Mouse (Mus musculus) left cerebral cortex, postnatal 36 days (tissue): ENCODE data around the gene Acbd3. TPM values are rescaled to one million over a fixed set of nuclear protein-coding genes. Genes with fewer than 3 reads are reported as not detected.
A peak's percentile ranks its signal among the peaks of the same experiment; 100 is the strongest.

ENCODE experiments used
- DNase-seq, 2 experiments: peaks; one replicate each; pipeline ENCODE4 v3.0.0; 2021 to 2022; ENCODE audit warnings: low spot score in 2 of 2, mixed read lengths in 1 of 2
- intact Hi-C: fragments of 180-260 bp; cut with DNase I; formaldehyde crosslinking; loops from one replicate; pipeline ENCODE4 v1.15.1; 2025
- total RNA-seq, 2 experiments: library from RNA; stranded (reverse); gene quantifications; 2 replicates each; pipeline ENCODE4 v1.2.3; 2021

Gene Acbd3
- total RNA-seq, result 10 to 100 TPM; 30.1 to 35.1 TPM

DNA sequence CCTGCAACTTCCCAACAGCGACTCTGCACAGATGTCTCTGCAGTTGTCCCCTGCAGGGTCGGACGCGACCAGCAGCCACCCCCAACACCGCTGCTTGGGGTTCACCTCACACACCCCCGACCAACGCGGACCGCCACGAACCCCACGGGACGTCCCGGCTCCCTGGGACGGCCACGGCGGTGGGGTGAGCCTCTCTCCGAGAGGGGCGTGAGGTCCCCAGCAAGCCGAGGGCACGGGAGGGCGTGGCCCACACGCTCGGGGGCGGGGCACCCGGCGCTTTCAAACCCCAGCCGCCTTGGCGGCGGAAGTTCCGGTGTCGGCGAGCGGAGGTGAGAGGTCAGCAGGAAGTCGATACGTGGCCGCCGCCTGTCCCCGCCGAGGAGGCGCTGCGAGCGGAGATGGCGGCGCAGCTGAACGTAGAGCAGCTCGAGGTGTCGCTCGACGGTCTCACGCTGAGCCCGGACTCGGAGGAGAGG lies at the start of gene Acbd3:
TSS of gene Acbd3 (plus strand) at position 340 of the 476 bp plus-strand sequence.
- intact Hi-C loops, result no loop called here
- DNase-seq, result peak; percentile 89 to 91

- intact Hi-C loops, result no loop called here
- no peak for DNase-seq
Observed at GRCm38 (mm10) chr1:180691284-180691683, 34.6 kb upstream of the Acbd3 start.

GRCm38 (mm10) chr1:180696626-180697352 lies 29.1 kb upstream of the Acbd3 start, which contains the start of gene Mixl1:
TSS of gene Mixl1 (minus strand) at chr1:180697034.
- DNase-seq, result no peak
- intact Hi-C loops, result no loop called here

GRCm38 (mm10) chr1:180698063-180698462 lies 27.8 kb upstream of the Acbd3 start:
- intact Hi-C loops, result no loop called here
- no peak for DNase-seq

DNA sequence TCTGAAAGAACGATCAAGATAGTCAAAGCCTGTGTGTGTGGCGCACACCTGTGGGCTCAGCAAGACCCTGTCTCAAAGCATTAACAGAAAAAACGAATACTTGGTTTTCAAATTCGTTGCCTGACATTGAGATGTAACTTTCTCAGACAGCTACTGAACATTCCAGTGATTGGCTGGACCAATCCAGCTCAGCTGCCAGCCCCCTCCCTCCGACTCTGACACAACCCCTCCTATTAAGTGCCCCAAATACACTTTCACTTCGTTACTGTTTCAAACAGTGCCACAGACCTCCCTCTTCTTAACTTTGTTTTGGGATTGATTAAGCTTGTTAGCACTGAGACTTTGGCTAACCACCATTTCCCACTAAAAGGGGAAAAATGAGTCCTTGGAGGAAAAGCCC lies 22.4 kb upstream of the Acbd3 start:
- DNase-seq, result no peak

DNA sequence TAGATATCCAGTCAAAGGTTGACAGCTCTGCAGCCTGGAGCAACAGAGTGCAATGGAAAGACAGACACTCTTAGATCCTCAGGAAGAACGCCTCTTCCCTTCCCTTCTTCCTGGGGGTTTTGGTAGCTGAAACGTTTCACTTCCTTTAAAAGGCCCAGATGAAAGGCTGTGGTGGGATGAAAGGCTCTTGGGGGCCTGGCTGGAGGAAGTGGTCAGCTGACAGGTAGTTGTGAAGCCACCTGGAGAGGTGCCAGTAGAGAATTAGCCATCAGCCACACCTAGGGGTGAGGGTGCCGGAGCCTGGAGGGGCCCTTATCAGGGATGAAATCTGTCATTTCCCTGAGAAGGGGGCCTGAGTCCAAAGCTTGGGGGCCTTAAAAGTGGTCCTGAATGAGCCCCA lies 18.5 kb upstream of the Acbd3 start:
- intact Hi-C loops, result no loop called here
- DNase-seq, result no peak

More for the DNA sequence above, 22.4 kb upstream of the Acbd3 start:
- intact Hi-C loops, result no loop called here

DNA sequence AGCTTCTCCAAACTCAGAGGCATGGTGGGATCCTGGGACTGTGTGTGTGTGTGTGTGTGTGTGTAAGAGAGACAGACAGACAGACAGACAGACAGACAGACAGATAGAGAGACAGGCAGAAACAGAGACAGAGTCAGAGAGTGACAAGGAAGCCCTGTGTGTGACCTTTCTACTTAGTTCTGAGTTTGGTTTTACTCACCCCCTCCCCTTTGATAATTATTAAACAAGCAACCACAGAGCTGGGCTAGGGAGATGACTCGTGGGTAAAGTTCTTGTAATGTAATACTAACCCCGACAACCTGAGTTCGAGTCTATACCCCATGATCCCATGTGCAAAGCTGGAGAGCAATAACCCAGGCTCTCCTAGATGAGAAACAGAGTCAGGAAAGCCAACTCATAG lies 18.0 kb upstream of the Acbd3 start:
- intact Hi-C loops, result no loop called here
- no peak for DNase-seq

- intact Hi-C loops, result no loop called here
- DNase-seq, result no peak
Observed at GRCm38 (mm10) chr1:180708935-180709776, 16.7 kb upstream of the Acbd3 start.

DNA sequence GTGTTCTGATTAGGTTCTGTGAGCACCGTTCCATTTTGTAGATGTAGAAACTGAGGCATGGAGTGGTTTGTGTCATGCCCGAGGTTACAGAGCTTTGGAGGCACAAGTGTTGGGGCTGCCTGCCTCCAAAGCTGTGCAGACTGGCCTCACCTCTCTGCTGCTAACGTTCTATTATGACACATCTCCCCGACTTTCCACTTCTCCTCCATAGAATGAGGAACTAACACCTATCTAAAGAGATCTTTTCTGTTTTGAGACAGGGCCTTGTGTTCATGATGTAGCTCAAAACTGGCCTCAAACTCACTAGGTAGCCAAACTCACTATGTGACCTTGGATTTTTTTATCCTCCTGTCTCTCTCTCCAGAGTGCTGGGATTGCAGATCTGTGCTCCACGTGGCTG lies 7.1 kb upstream of the Acbd3 start:
- DNase-seq, result no peak
- intact Hi-C loops, result no loop called here

DNA sequence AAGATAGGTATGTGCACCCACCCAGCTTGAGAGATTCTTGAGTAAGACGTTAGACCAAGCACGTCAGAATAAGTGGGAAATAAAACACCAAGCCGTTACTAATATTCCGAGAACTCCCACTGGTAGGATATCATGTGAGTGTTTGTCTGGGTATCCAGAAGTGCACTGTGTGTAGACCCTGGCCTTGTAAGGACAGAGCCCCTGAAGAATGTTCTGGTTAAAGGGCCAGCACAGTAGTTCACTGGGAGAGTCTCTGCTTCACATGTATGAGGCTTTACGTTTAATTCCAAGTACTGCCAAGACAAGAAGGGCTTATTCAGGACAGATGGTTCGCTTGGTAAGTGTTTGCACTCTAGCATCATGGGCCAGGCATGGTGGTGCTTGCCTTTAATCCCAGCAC lies 6.4 kb upstream of the Acbd3 start:
- no peak for DNase-seq
- intact Hi-C loops, result no loop called here

- peak; percentile 51 to 66 for DNase-seq
- intact Hi-C loops, result loop anchor here (1.0 kb wide), 1 partner anchor 44 kb away; no protein-coding TSS in a partner anchor
Observed at GRCm38 (mm10) chr1:180719951-180720689, 5.7 kb upstream of the Acbd3 start.

- intact Hi-C loops, result no loop called here
- DNase-seq, result no peak
Observed at GRCm38 (mm10) chr1:180722608-180723007, 3.2 kb upstream of the Acbd3 start.

DNA sequence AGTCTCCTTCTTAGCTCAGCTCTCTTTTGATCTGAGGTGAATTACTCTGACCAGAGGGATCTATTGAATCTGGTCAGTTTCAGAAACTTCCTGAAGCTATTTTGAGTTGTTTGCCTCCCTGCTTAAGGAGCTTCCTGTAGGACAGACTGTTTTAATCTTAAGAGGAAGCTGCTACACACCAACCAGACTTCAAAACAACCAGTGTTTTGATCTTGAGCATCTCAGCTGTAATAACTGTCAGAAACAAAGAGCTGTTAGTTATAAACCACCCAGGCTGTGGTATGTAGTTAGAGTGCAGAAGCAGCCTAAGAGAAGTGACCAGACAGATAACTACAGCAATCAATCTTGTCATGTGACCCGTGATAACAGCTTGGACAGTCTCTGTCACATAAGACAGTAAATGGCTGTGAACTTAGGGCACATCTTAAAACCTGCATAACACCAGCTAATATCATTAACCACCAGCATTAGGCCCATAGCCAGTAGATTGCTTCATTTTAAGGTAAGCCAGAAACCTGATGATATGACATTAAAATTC lies 2.1 kb upstream of the Acbd3 start:
- intact Hi-C loops, result no loop called here

GRCm38 (mm10) chr1:180726183-180726582 lies 340 bp downstream of the Acbd3 start:
- no peak for DNase-seq
- intact Hi-C loops, result no loop called here

More for the DNA sequence above, 2.1 kb upstream of the Acbd3 start:
- no peak for DNase-seq

DNA sequence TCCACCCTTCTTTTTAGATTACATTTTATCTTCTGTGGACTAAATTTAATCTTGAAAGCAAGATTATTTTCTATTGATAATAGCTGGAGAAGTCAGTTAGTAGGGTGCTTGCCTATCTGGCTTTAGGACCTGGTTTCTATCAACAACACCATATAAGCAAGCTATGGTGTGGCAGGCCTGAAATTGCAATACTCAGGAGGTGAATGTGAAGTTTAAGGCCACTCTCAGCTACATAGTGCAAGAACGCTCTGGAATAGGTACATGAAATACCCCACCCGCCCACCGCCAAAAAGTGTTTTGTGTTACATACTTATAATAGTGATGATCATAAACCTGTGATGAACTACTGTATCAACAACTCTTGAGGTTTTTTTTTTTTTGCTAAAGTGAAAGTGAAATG lies 3.4 kb downstream of the Acbd3 start:
- intact Hi-C loops, result no loop called here
- no peak for DNase-seq

DNA sequence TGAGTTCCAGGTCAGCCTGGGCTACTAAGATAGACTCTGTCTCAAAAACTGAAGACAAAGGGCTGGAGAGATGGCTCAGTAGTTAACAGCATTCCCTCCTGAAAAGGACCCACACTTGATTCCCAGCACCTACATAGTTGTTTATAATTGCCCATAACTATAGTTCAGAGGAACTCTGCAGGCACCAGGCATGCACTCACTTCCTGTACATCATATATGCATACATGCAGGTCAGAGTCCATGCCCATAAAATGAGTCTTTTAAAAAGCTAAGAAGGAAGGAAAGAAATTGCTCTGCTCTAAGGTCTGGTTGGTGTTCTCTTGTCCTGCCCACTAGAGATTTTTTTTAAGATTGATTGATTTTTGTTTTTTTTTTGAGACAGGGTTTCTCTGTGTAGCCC lies 22.0 kb downstream of the Acbd3 start:
- intact Hi-C loops, result no loop called here
- DNase-seq, result no peak

DNA sequence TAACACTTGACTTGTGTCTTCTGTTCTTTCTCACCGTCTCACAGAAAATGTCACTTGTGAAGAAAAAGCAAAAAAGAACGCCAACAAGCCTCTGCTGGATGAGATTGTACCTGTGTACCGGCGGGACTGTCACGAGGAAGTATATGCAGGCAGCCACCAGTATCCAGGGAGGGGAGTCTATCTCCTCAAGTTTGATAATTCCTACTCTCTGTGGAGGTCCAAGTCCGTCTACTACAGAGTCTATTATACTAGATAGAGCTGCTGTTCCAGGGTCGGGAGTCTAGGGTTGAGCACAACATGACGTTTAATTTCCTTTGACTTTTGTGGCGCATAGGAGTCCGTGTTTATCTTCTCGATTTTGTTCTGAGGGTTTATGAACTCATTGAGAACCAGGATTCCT lies 26.3 kb downstream of the Acbd3 start:
- DNase-seq, result no peak

DNA sequence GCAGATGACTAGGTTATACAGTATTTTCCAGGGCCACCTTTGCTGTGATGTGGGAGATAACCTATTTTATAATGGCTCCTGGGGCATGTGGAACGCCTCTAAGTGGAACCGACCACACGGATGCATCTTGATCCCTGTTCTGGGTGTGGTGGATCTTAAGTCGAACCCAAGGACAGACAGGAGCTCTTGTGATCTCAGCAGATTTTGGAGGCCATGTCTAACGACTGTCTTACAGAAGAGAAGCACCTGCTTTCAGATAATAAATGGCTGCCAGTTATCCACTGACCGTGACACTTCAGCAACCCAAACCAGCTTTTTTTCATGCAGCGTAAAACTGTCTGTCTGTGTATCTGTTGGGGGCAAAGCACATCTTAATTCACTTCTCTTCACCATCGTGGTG lies 28.5 kb downstream of the Acbd3 start:
- no peak for DNase-seq
- intact Hi-C loops, result no loop called here

More for the DNA sequence above, 26.3 kb downstream of the Acbd3 start:
- intact Hi-C loops, result no loop called here

GRCm38 (mm10) chr1:180756711-180757110 lies 30.9 kb downstream of the Acbd3 start:
- DNase-seq, result no peak
- intact Hi-C loops, result no loop called here
